Mouse (Mus musculus) CH12.LX (cell line): ENCODE measurements around the gene Mrgprg.

Experiments used
- CHD1 ChIP-seq: IDR thresholded peaks from 2 replicates; pipeline ENCODE4 v1.6.1; 2012; ENCODE audit warnings: low read depth, low read length, improper control_type of control experiment, inconsistent platforms
- E2F4 ChIP-seq: IDR thresholded peaks from 2 replicates; pipeline ENCODE4 v1.6.1; 2011; ENCODE audit warnings: low read depth, low read length, improper control_type of control experiment; ENCODE audit not compliant: insufficient replicate concordance
- POLR2A ChIP-seq: IDR thresholded peaks from 2 replicates; pipeline ENCODE4 v1.6.1; 2011; ENCODE audit warnings: low read depth, mild to moderate bottlenecking, improper control_type of control experiment, low read length
- POLR2AphosphoS2 ChIP-seq: IDR thresholded peaks from 2 replicates; pipeline ENCODE4 v1.6.1; 2011; ENCODE audit warnings: low read depth, low read length, improper control_type of control experiment
- TBP ChIP-seq: conservative IDR thresholded peaks from 2 replicates; pipeline ENCODE4 v1.6.1; 2011; ENCODE audit warnings: low read depth, low read length, improper control_type of control experiment
- USF1 ChIP-seq: IDR thresholded peaks from 2 replicates; pipeline ENCODE4 v1.6.1; 2014; ENCODE audit warnings: low read depth, mild to moderate bottlenecking, inconsistent platforms, low read length, improper control_type of control experiment
- ZMIZ1 ChIP-seq: IDR thresholded peaks from 2 replicates; pipeline ENCODE4 v1.6.1; 2012; ENCODE audit warnings: low read depth, mild to moderate bottlenecking, inconsistent platforms, low read length, improper control_type of control experiment

DNA sequence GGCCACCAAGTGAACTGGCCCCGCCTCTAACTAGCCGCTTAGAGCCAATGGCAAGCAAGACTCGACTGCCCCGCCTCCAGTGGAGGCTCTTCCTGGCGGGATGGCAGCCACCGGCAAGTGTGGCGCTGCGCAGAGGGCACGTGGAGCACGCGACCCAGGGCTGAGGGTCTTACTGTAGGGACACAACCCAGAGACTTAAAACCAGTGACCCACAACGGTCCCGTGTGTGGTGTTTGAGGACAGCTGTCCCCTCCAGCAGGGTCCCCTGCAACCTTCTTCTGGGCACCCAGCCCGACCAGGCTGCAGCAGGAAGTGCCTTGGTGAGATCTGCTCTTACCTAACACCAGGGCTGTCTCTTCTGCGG lies 9.8 kb downstream of the Mrgprg start:
- TF ChIP-seq ZMIZ1 (0 out of 2 replicates have a peak, but pooled peaks have one; percentile 21), POLR2AphosphoS2 (0 out of 2 replicates have a peak, but pooled peaks have one; percentile 37), POLR2A (peak; percentile 90), E2F4 (no peak), CHD1 (no peak), TBP (no peak; the same call in 1 of the 2 replicates), USF1 (no peak)
